Comparison of ENCODE assay signal across 8 mouse cellular contexts in genomic region chr7:98164999-98165528, GRCm38 (mm10). TPM values are rescaled to one million over a fixed set of nuclear protein-coding genes. Genes with fewer than 3 reads are reported as not detected.
DNase-seq lines count a peak whose midpoint lies in the region; ATAC-seq and TF ChIP-seq lines count a peak whose summit lies in the region.

No protein-coding gene starts in this region.

- H3K4me1 ChIP-seq in neural tube, embryonic 11.5 days (ENCODE audit: control insufficient read depth, insufficient read depth, low read length): peaks cover 12% of the 10 kb centered on the region; the same call in 1 of the 2 replicates
- peaks cover 37% of the 10 kb centered on the region for H3K4me1 ChIP-seq in intestine, embryonic 15.5 days (replicated peaks)
- peaks cover 32% of the 10 kb centered on the region for H3K4me1 ChIP-seq in lung, embryonic 14.5 days (ENCODE audit: insufficient read depth)
- H3K4me1 ChIP-seq in neural tube, embryonic 14.5 days (ENCODE audit: control insufficient read depth, insufficient read depth, low read length): no peaks in the 10 kb centered on the region

- WGBS in neural tube, embryonic 11.5 days: 70% methylated on average over 10 of the region's 10 CpGs
- WGBS in intestine, embryonic 15.5 days: 51% methylated on average over 10 of the region's 10 CpGs
- WGBS in lung, embryonic 14.5 days: 49% methylated on average over 10 of the region's 10 CpGs
- WGBS in neural tube, embryonic 14.5 days: 37% methylated on average over 10 of the region's 10 CpGs

- 0 out of 2 replicates have a peak overlapping the region, but pooled peaks have one; percentile 1 for H3K9ac ChIP-seq in neural tube, embryonic 11.5 days (ENCODE audit: low read length)
- 0 out of 2 replicates have a peak overlapping the region, but pooled peaks have one; percentile 6 for H3K9ac ChIP-seq in intestine, embryonic 15.5 days
- peak overlapping the region; percentile 23; the same call in 1 of the 2 replicates for H3K9ac ChIP-seq in lung, embryonic 14.5 days
- H3K9ac ChIP-seq in neural tube, embryonic 14.5 days (replicated peaks; ENCODE audit: low read depth, low read length): no peak overlapping the region

- no peak overlapping the region for H3K4me2 ChIP-seq in neural tube, embryonic 11.5 days (ENCODE audit: low read depth)
- H3K4me2 ChIP-seq in intestine, embryonic 15.5 days (replicated peaks): peak overlapping the region; percentile 38
- 0 out of 2 replicates have a peak overlapping the region, but pooled peaks have one; percentile 25 for H3K4me2 ChIP-seq in lung, embryonic 14.5 days
- no peak overlapping the region for H3K4me2 ChIP-seq in neural tube, embryonic 14.5 days (ENCODE audit: low read depth, low read length)

- no peaks in the 10 kb centered on the region; the same call in 1 of the 2 replicates for H3K36me3 ChIP-seq in neural tube, embryonic 11.5 days (ENCODE audit: control insufficient read depth, insufficient read depth, low read length)
- H3K36me3 ChIP-seq in intestine, embryonic 15.5 days: no peaks in the 10 kb centered on the region
- H3K36me3 ChIP-seq in lung, embryonic 14.5 days (ENCODE audit: insufficient read depth): no peaks in the 10 kb centered on the region
- H3K36me3 ChIP-seq in neural tube, embryonic 14.5 days (ENCODE audit: control insufficient read depth, insufficient read depth, low read length): no peaks in the 10 kb centered on the region

- H3K9me3 ChIP-seq in neural tube, embryonic 11.5 days (ENCODE audit: control insufficient read depth, low read length): no peaks in the 10 kb centered on the region
- no peaks in the 10 kb centered on the region for H3K9me3 ChIP-seq in intestine, embryonic 15.5 days
- H3K9me3 ChIP-seq in lung, embryonic 14.5 days (ENCODE audit: low read depth, low read length): no peaks in the 10 kb centered on the region
- no peaks in the 10 kb centered on the region for H3K9me3 ChIP-seq in neural tube, embryonic 14.5 days (ENCODE audit: control insufficient read depth, low read length)

- no peak; the same call in 1 of the 2 replicates for TF ChIP-seq CTCF in lung, embryonic 14.5 days (IDR thresholded peaks at IDR 0.05; ENCODE audit: low read depth)

- peak; percentile 19 for DNase-seq in neural tube, embryonic 11.5 days (ENCODE audit: low spot score)
- DNase-seq in neural tube, embryonic 10.5 days (ENCODE audit: extremely low spot score, low spot score): no peak
- DNase-seq in lung, embryonic 14.5 days: peak; percentile 59
- DNase-seq in adrenal gland, adult 8-10 months: no peak
- no peak for DNase-seq in cerebellum, postnatal 25 days

- H3K27me3 ChIP-seq in neural tube, embryonic 11.5 days (ENCODE audit: control insufficient read depth, insufficient read depth, low read length): no peaks in the 10 kb centered on the region
- H3K27me3 ChIP-seq in intestine, embryonic 15.5 days (replicated peaks): no peaks in the 10 kb centered on the region
- H3K27me3 ChIP-seq in lung, embryonic 14.5 days (ENCODE audit: insufficient read depth, low read length): no peaks in the 10 kb centered on the region
- no peaks in the 10 kb centered on the region for H3K27me3 ChIP-seq in neural tube, embryonic 14.5 days (ENCODE audit: control insufficient read depth, insufficient read depth, low read length)

- no peak overlapping the region for H3K4me3 ChIP-seq in neural tube, embryonic 11.5 days (ENCODE audit: low read depth, low read length)
- H3K4me3 ChIP-seq in intestine, embryonic 15.5 days (replicated peaks): no peak overlapping the region
- no peak overlapping the region for H3K4me3 ChIP-seq in lung, embryonic 14.5 days (ENCODE audit: low read depth, low read length)
- H3K4me3 ChIP-seq in neural tube, embryonic 14.5 days (ENCODE audit: low read depth, low read length): no peak overlapping the region

- H3K27ac ChIP-seq in neural tube, embryonic 11.5 days (ENCODE audit: low read depth, low read length): no peak overlapping the region
- peak overlapping the region; percentile 79 for H3K27ac ChIP-seq in intestine, embryonic 15.5 days
- H3K27ac ChIP-seq in lung, embryonic 14.5 days (ENCODE audit: low read depth): peak overlapping the region; percentile 73
- no peak overlapping the region; the same call in 1 of the 2 replicates for H3K27ac ChIP-seq in neural tube, embryonic 14.5 days (ENCODE audit: low read depth, low read length)

- peak; percentile 53; the same call in 1 of the 2 replicates for ATAC-seq in neural tube, embryonic 11.5 days (ENCODE audit: insufficient read depth, low FRiP score, low TSS enrichment)
- peak; percentile 75 for ATAC-seq in erythroblast, adult 5-6 weeks (replicated peaks; ENCODE audit: low FRiP score, poor library complexity, severe bottlenecking)
- peak; percentile 66 for ATAC-seq in intestine, embryonic 15.5 days
- ATAC-seq in lung, embryonic 14.5 days (ENCODE audit: insufficient read depth): peak; percentile 61
- ATAC-seq in neural tube, embryonic 14.5 days (ENCODE audit: low read depth): peak; percentile 63; the same call in 1 of the 2 replicates

RNA-seq across cellular contexts. Expression of gene Capn5, which starts 13.0 kb away (rescaled TPM):
- 8.0 and 8.2 TPM in 2 replicates for polyA plus RNA-seq in neural tube, embryonic 11.5 days (2014; fragmentation: Nextera tagmentation; extraction: Ambion mirVana)
- 18.0 and 21.7 TPM in 2 replicates for total RNA-seq in erythroblast, adult 5-6 weeks (2015; ENCODE audit: low replicate concordance)
- 20.1 and 31.3 TPM in 2 replicates for total RNA-seq in erythroblast, adult 5-6 weeks (2017; ENCODE audit: low replicate concordance)
- 10.2 TPM in 2 replicates for polyA plus RNA-seq in intestine, embryonic 15.5 days (2015; fragmentation: Nextera tagmentation; extraction: Ambion mirVana)
- 4.5 and 5.4 TPM in 2 replicates for polyA plus RNA-seq in lung, embryonic 14.5 days (2014; fragmentation: Nextera tagmentation; extraction: Ambion mirVana)
- 13.7 and 17.0 TPM in 2 replicates for polyA plus RNA-seq in neural tube, embryonic 14.5 days (2014; fragmentation: Nextera tagmentation; extraction: Ambion mirVana)
- 10 to 100 TPM in 2 of 4 experiments, 1 to 10 TPM in 2; 6.8 to 11.1 (median 9.8) TPM for total RNA-seq in adrenal gland, adult 8-10 months (2022)

RNA-seq across cellular contexts. Expression of gene Omp, which starts 19.8 kb away (rescaled TPM):
- polyA plus RNA-seq in neural tube, embryonic 11.5 days (2014; fragmentation: Nextera tagmentation; extraction: Ambion mirVana): 0.22 and 0.24 TPM in 2 replicates
- 4.8 and 5.0 TPM in 2 replicates for total RNA-seq in erythroblast, adult 5-6 weeks (2015; ENCODE audit: low replicate concordance)
- 11.2 and 20.9 TPM in 2 replicates for total RNA-seq in erythroblast, adult 5-6 weeks (2017; ENCODE audit: low replicate concordance)
- polyA plus RNA-seq in intestine, embryonic 15.5 days (2015; fragmentation: Nextera tagmentation; extraction: Ambion mirVana): 0.23 and 0.49 TPM in 2 replicates
- 0.33 TPM in 1 of 2 replicates, not detected in the other for polyA plus RNA-seq in lung, embryonic 14.5 days (2014; fragmentation: Nextera tagmentation; extraction: Ambion mirVana)
- polyA plus RNA-seq in neural tube, embryonic 14.5 days (2014; fragmentation: Nextera tagmentation; extraction: Ambion mirVana): 0.32 and 0.40 TPM in 2 replicates
- total RNA-seq in adrenal gland, adult 8-10 months (2022): 1 to 10 TPM in 2 of 4 experiments, under 1 TPM in 2; 0.40 to 1.4 (median 0.94) TPM

RNA-seq across cellular contexts. Expression of gene B3gnt6, which starts 34.2 kb away (rescaled TPM):
- polyA plus RNA-seq in neural tube, embryonic 11.5 days (2014; fragmentation: Nextera tagmentation; extraction: Ambion mirVana): 0.16 and 0.39 TPM in 2 replicates
- total RNA-seq in erythroblast, adult 5-6 weeks (2015; ENCODE audit: low replicate concordance): not detected in 2 replicates
- total RNA-seq in erythroblast, adult 5-6 weeks (2017; ENCODE audit: low replicate concordance): not detected in 2 replicates
- 0.05 and 0.06 TPM in 2 replicates for polyA plus RNA-seq in intestine, embryonic 15.5 days (2015; fragmentation: Nextera tagmentation; extraction: Ambion mirVana)
- not detected in 2 replicates for polyA plus RNA-seq in lung, embryonic 14.5 days (2014; fragmentation: Nextera tagmentation; extraction: Ambion mirVana)
- polyA plus RNA-seq in neural tube, embryonic 14.5 days (2014; fragmentation: Nextera tagmentation; extraction: Ambion mirVana): 0.40 and 0.63 TPM in 2 replicates
- 10 to 100 TPM in 1 of 4 experiments, 1 to 10 TPM in 1, under 1 TPM in 1, not detected in 1; 0.37 to 12.5 (median 6.0) TPM for total RNA-seq in adrenal gland, adult 8-10 months (2022)

RNA-seq across cellular contexts. Expression of gene Myo7a, which starts 45.7 kb away (rescaled TPM):
- 11.3 and 13.5 TPM in 2 replicates for polyA plus RNA-seq in neural tube, embryonic 11.5 days (2014; fragmentation: Nextera tagmentation; extraction: Ambion mirVana)
- 4.4 and 12.7 TPM in 2 replicates for total RNA-seq in erythroblast, adult 5-6 weeks (2015; ENCODE audit: low replicate concordance)
- total RNA-seq in erythroblast, adult 5-6 weeks (2017; ENCODE audit: low replicate concordance): 2.8 and 7.0 TPM in 2 replicates
- polyA plus RNA-seq in intestine, embryonic 15.5 days (2015; fragmentation: Nextera tagmentation; extraction: Ambion mirVana): 21.5 and 25.7 TPM in 2 replicates
- polyA plus RNA-seq in lung, embryonic 14.5 days (2014; fragmentation: Nextera tagmentation; extraction: Ambion mirVana): 15.0 and 15.3 TPM in 2 replicates
- polyA plus RNA-seq in neural tube, embryonic 14.5 days (2014; fragmentation: Nextera tagmentation; extraction: Ambion mirVana): 22.1 and 24.2 TPM in 2 replicates
- total RNA-seq in adrenal gland, adult 8-10 months (2022): 100 to 1,000 TPM; 160 to 412 (median 278) TPM

Comparison
In these comparisons a context has a peak if more than half of its experiments do, and no peak if none do; other contexts are left out.
1. DNase-seq: peak in neural tube, embryonic 11.5 days (single experiment) and lung, embryonic 14.5 days (single experiment); none in neural tube, embryonic 10.5 days (single experiment), adrenal gland, adult 8-10 months (single experiment) and cerebellum, postnatal 25 days (0 of 2).
2. H3K27ac ChIP-seq: peak in intestine, embryonic 15.5 days (single experiment) and lung, embryonic 14.5 days (single experiment); none in neural tube, embryonic 11.5 days (single experiment) and neural tube, embryonic 14.5 days (single experiment).
3. H3K4me2 ChIP-seq: peak in intestine, embryonic 15.5 days (single experiment) and lung, embryonic 14.5 days (single experiment); none in neural tube, embryonic 11.5 days (single experiment) and neural tube, embryonic 14.5 days (single experiment).
4. Peak in every context shown above with its lines, with median percentiles within 50 percentile points of each other: ATAC-seq.